Mouse (Mus musculus): ENCODE measurements at regions not wholly inside any gene's neighbourhood (a gene's known extent, or its start where the extent isn't known, plus 50 kb on each side); places are given as distances from the start of the nearest gene placed in this dataset.
A peak's percentile ranks its signal among the peaks of the same experiment; 100 is the strongest.

DNA sequence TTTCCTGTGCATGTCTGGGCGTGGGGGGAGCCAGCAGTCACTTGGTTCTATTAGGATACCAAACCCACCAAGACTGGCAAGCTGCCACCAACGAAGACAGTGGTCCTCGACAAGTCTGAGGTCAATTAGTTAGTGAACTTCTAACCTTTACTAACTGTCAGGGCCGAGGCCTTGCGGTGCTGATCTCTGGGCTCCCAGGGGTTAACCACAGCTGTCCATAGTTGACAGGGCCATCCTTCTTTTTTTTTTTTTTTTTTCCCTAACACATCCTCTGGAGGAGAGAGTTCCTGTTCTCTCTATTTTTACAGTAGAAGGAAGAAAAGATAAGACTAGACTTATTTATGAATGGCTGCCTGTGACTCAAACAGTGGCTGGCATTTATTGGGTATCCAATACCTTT is 663.5 kb downstream of the Slc22a22 start:
- Histone ChIP-seq H3K36me3 (ENCODE audit: control insufficient read depth, insufficient read depth, low read length) (no peaks in the 10 kb centered on the region), H3K4me3 (ENCODE audit: low read depth, low read length) (no peak overlapping the region), H3K4me1 (replicated peaks; ENCODE audit: control insufficient read depth, insufficient read depth, low read length) (no peaks in the 10 kb centered on the region), H3K9ac (ENCODE audit: low read length) (no peak overlapping the region), H3K27me3 (replicated peaks; ENCODE audit: control insufficient read depth, insufficient read depth, low read length) (no peaks in the 10 kb centered on the region), H3K27ac (ENCODE audit: low read depth) (no peak overlapping the region), H3K9me3 (ENCODE audit: control insufficient read depth, low read length) (no peaks in the 10 kb centered on the region), H3K4me2 (ENCODE audit: low read length) (no peak overlapping the region)
- ATAC-seq (replicated peaks; ENCODE audit: low FRiP score, low TSS enrichment, low read depth) (no peak), DNase-seq (ENCODE audit: low spot score) (no peak)
- WGBS: 38% methylated on average over 5 of the region's 5 CpGs

DNA sequence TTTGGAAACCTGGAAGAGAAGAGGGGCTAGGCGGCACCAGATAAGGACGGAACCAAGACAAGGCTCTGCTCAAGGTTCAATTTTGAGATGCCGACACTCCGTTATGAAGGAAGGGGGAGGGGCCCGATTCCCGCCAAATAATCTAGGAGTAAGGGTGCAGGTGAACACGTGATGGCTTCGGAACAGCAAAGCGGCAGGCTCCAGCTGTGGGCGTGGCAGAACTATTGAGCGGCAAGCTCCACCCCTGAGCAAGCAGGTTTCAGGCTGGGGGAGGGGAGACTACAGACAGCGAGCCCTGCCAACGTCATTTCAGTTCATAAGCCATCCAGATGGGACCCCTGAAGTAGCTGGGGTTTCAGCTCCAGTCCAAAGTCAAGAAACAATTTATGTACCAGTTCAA is 667.3 kb downstream of the Slc22a22 start:
- no peaks in the 10 kb centered on the region for H3K36me3 ChIP-seq (ENCODE audit: control insufficient read depth, insufficient read depth, low read length)
- H3K4me1 ChIP-seq (replicated peaks; ENCODE audit: control insufficient read depth, insufficient read depth, low read length): no peaks in the 10 kb centered on the region
- WGBS: 39% methylated on average over 13 of the region's 13 CpGs
- H3K9ac ChIP-seq (ENCODE audit: low read length): no peak overlapping the region
- DNase-seq (ENCODE audit: low spot score): no peak
- no peaks in the 10 kb centered on the region for H3K27me3 ChIP-seq (replicated peaks; ENCODE audit: control insufficient read depth, insufficient read depth, low read length)
- H3K4me2 ChIP-seq (ENCODE audit: low read length): peak overlapping the region; percentile 25
- H3K9me3 ChIP-seq (ENCODE audit: control insufficient read depth, low read length): no peaks in the 10 kb centered on the region
- no peak for ATAC-seq (replicated peaks; ENCODE audit: low FRiP score, low TSS enrichment, low read depth)
- H3K4me3 ChIP-seq (ENCODE audit: low read depth, low read length): no peak overlapping the region
- H3K27ac ChIP-seq (ENCODE audit: low read depth): no peak overlapping the region

DNA sequence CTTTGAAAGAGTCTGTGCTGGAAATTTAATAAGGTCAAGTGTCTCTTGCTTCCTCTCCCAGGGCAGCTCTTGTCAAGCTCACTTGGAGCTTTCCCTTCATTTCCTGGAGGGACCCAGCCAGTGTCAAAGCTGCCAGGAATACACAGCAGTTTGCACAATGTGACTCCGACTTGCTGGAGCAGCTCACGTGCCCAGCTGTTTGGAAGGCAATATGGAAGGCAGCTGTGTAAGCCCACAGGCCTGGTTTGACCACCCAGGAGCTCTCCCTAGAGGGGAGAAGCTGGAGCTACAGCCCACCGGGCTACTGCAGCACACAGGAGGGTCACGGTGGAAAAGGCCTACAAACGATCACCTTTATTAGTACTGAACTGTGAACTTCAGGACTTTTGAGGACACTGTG is 669.8 kb downstream of the Slc22a22 start:
- H3K27me3 ChIP-seq (replicated peaks; ENCODE audit: control insufficient read depth, insufficient read depth, low read length): no peaks in the 10 kb centered on the region
- 48% methylated on average over 5 of the region's 5 CpGs for WGBS
- no peak for DNase-seq (ENCODE audit: low spot score)
- no peak overlapping the region for H3K4me2 ChIP-seq (ENCODE audit: low read length)
- no peaks in the 10 kb centered on the region for H3K4me1 ChIP-seq (replicated peaks; ENCODE audit: control insufficient read depth, insufficient read depth, low read length)
- H3K4me3 ChIP-seq (ENCODE audit: low read depth, low read length): no peak overlapping the region
- no peak overlapping the region for H3K27ac ChIP-seq (ENCODE audit: low read depth)
- H3K9ac ChIP-seq (ENCODE audit: low read length): no peak overlapping the region
- no peak for ATAC-seq (replicated peaks; ENCODE audit: low FRiP score, low TSS enrichment, low read depth)
- no peaks in the 10 kb centered on the region for H3K36me3 ChIP-seq (ENCODE audit: control insufficient read depth, insufficient read depth, low read length)
- no peaks in the 10 kb centered on the region for H3K9me3 ChIP-seq (ENCODE audit: control insufficient read depth, low read length)

DNA sequence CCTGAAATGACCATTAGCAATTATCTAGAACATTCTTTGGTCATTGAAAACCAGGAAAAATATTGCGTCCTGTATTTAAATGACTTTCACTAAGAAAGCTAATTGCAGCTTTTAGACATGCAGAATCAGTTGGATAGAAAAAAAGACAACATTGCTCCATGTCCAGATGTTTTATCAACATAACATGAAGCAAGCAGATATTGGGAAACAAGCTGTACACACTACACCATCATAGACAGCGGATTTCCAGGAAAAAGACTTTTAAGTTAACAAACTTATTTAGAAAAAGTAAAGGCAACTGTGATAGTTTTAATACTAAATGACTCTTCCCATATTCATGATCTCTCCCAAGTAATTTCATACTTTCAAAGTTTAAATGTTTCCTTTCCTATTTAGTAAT is 675.5 kb downstream of the Slc22a22 start:
- no peak for DNase-seq (ENCODE audit: low spot score)
- Histone ChIP-seq H3K4me2 (ENCODE audit: low read length) (no peak overlapping the region), H3K9ac (ENCODE audit: low read length) (no peak overlapping the region), H3K36me3 (ENCODE audit: control insufficient read depth, insufficient read depth, low read length) (no peaks in the 10 kb centered on the region), H3K4me1 (replicated peaks; ENCODE audit: control insufficient read depth, insufficient read depth, low read length) (no peaks in the 10 kb centered on the region), H3K4me3 (ENCODE audit: low read depth, low read length) (no peak overlapping the region), H3K27ac (ENCODE audit: low read depth) (no peak overlapping the region), H3K27me3 (replicated peaks; ENCODE audit: control insufficient read depth, insufficient read depth, low read length) (no peaks in the 10 kb centered on the region), H3K9me3 (ENCODE audit: control insufficient read depth, low read length) (no peaks in the 10 kb centered on the region)
- ATAC-seq (replicated peaks; ENCODE audit: low FRiP score, low TSS enrichment, low read depth): no peak
- WGBS: 92% methylated on average over 2 of the region's 2 CpGs

DNA sequence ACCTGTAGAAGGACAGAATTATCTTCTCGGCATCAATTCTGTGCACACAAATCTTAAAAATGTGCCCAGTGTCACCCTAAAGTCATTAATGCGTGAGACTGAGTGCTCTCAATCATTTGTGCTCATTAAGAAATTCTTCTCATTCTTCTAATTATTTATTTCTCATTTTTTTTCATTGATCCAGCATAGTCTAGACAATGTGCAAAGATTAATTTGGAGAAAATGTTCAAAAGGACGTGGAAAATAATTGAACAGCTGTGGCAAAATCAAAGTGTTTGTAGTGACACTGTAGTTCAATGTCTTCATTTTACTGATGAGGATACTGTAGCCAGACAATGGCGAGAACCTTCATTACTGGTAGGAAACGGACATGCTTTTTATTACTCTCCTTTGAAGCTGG is 702.0 kb downstream of the Slc22a22 start:
- Histone ChIP-seq H3K4me2 (ENCODE audit: low read length) (no peak overlapping the region), H3K27me3 (replicated peaks; ENCODE audit: control insufficient read depth, insufficient read depth, low read length) (no peaks in the 10 kb centered on the region), H3K4me1 (replicated peaks; ENCODE audit: control insufficient read depth, insufficient read depth, low read length) (no peaks in the 10 kb centered on the region), H3K27ac (ENCODE audit: low read depth) (no peak overlapping the region), H3K36me3 (ENCODE audit: control insufficient read depth, insufficient read depth, low read length) (no peaks in the 10 kb centered on the region), H3K4me3 (ENCODE audit: low read depth, low read length) (no peak overlapping the region), H3K9me3 (ENCODE audit: control insufficient read depth, low read length) (no peaks in the 10 kb centered on the region), H3K9ac (ENCODE audit: low read length) (no peak overlapping the region)
- ATAC-seq (replicated peaks; ENCODE audit: low FRiP score, low TSS enrichment, low read depth) (no peak), DNase-seq (ENCODE audit: low spot score) (no peak)
- 66% methylated on average over 5 of the region's 5 CpGs for WGBS

DNA sequence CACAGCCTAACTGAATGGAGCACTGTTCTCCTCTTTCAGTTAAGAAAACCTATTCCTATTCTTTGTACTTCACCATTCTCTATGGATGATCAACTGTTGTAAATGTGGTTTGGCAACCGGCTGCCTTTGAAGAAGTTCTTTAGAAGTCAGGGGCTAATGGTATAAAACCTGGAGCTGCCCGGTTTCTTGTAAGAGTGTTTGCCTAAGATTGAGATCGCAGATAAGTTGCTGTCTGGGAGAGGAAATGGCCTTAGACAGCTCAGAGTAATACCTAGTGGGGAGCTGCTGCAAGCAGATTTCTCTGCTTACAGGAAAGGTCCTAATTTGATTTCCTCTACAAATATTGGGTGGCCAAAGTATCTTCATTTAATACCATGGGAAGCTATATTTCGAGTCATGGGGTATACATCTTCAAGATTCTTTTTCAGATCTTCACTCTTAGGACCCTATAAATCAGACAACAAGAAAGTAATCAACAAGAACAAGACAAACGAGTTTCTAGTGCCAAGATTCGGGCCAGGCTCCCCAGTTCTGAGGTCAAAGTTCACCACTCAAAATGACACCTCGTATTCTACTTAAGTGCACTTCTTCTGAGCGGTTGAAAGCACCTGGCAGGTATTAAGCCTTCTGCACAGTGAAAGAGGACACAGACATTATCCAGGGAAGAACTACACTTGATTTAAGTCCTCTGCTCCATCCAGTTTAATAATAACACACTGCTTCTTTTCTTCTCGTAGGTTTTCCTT is 702.6 kb downstream of the Slc22a22 start:
- 16% methylated on average over 9 of the region's 9 CpGs for WGBS
- ATAC-seq (replicated peaks; ENCODE audit: low FRiP score, low TSS enrichment, low read depth) (peak; percentile 43; the same call in 1 of the 2 replicates), DNase-seq (ENCODE audit: low spot score) (peak; percentile 54)

DNA sequence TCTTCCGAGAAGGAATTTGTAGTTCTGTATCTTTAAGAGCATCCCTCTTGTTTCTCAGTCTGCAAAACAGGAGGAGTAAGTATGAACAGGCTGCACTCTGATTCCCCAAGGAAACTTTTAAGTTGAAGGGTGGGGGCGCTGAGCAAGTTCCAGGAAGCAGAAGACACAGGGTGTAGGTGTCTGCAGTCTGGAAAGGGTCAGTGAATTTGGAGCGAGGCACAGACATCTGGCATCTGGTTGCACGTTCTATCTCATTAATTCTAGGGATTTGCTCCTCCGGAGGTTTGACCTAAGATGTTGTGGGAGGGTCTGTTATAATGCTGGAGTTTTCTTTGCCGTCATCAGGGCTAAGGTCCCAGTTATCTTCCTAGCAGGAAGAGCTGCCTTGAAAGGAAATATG is 711.1 kb downstream of the Slc22a22 start:
- Histone ChIP-seq H3K9ac (ENCODE audit: low read length) (no peak overlapping the region), H3K36me3 (ENCODE audit: control insufficient read depth, insufficient read depth, low read length) (no peaks in the 10 kb centered on the region), H3K27me3 (replicated peaks; ENCODE audit: control insufficient read depth, insufficient read depth, low read length) (no peaks in the 10 kb centered on the region), H3K9me3 (ENCODE audit: control insufficient read depth, low read length) (no peaks in the 10 kb centered on the region), H3K4me1 (replicated peaks; ENCODE audit: control insufficient read depth, insufficient read depth, low read length) (peaks cover 7% of the 10 kb centered on the region; the same call in 1 of the 2 replicates), H3K27ac (ENCODE audit: low read depth) (no peak overlapping the region), H3K4me3 (ENCODE audit: low read depth, low read length) (no peak overlapping the region), H3K4me2 (ENCODE audit: low read length) (no peak overlapping the region)
- 39% methylated on average over 6 of the region's 6 CpGs for WGBS
- ATAC-seq (replicated peaks; ENCODE audit: low FRiP score, low TSS enrichment, low read depth) (no peak), DNase-seq (ENCODE audit: low spot score) (no peak)

More for the DNA sequence above, 702.6 kb downstream of the Slc22a22 start:
- Histone ChIP-seq H3K27ac (ENCODE audit: low read depth) (no peak overlapping the region), H3K9me3 (ENCODE audit: control insufficient read depth, low read length) (no peaks in the 10 kb centered on the region), H3K4me2 (ENCODE audit: low read length) (no peak overlapping the region), H3K27me3 (replicated peaks; ENCODE audit: control insufficient read depth, insufficient read depth, low read length) (no peaks in the 10 kb centered on the region), H3K4me3 (ENCODE audit: low read depth, low read length) (no peak overlapping the region), H3K36me3 (ENCODE audit: control insufficient read depth, insufficient read depth, low read length) (no peaks in the 10 kb centered on the region), H3K9ac (ENCODE audit: low read length) (no peak overlapping the region), H3K4me1 (replicated peaks; ENCODE audit: control insufficient read depth, insufficient read depth, low read length) (no peaks in the 10 kb centered on the region)

DNA sequence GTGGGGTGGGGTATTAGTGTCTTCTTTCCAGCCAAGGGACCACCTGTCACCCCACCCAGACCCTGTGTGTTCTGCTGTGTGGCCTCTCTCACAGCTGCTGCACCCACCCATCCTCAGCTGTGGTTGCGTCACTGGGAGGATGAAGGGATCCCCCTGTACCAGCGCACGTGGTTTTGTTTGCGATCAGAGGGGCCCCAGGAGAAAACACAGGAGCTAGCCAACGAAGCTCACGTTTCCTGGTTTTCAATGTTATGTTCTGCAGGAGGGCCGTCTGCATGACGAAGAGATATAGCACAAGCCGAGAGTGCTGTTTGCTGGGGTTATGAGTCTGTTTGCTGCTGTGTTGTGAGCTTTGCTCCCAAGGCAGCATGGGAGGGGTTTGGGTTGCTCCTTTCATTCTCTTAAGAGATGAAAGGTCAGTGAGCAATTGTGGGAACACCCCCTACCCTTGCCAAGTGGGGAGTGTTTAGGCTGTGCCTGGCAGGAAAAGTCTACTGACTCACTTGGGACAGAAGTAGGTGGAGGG is 712.4 kb downstream of the Slc22a22 start:
- DNase-seq (ENCODE audit: low spot score) (peak; percentile 61), ATAC-seq (replicated peaks; ENCODE audit: low FRiP score, low TSS enrichment, low read depth) (peak; percentile 78)
- H3K4me1 ChIP-seq (replicated peaks; ENCODE audit: control insufficient read depth, insufficient read depth, low read length): peaks cover 7% of the 10 kb centered on the region; the same call in 1 of the 2 replicates
- H3K27me3 ChIP-seq (replicated peaks; ENCODE audit: control insufficient read depth, insufficient read depth, low read length): no peaks in the 10 kb centered on the region
- no peaks in the 10 kb centered on the region for H3K9me3 ChIP-seq (ENCODE audit: control insufficient read depth, low read length)
- 18% methylated on average over 9 of the region's 9 CpGs for WGBS
- no peak overlapping the region for H3K4me3 ChIP-seq (ENCODE audit: low read depth, low read length)
- 0 out of 2 replicates have a peak overlapping the region, but pooled peaks have one; percentile 6 for H3K27ac ChIP-seq (ENCODE audit: low read depth)
- H3K4me2 ChIP-seq (ENCODE audit: low read length): peak overlapping the region; percentile 21; the same call in 1 of the 2 replicates
- no peaks in the 10 kb centered on the region for H3K36me3 ChIP-seq (ENCODE audit: control insufficient read depth, insufficient read depth, low read length)
- no peak overlapping the region for H3K9ac ChIP-seq (ENCODE audit: low read length)

DNA sequence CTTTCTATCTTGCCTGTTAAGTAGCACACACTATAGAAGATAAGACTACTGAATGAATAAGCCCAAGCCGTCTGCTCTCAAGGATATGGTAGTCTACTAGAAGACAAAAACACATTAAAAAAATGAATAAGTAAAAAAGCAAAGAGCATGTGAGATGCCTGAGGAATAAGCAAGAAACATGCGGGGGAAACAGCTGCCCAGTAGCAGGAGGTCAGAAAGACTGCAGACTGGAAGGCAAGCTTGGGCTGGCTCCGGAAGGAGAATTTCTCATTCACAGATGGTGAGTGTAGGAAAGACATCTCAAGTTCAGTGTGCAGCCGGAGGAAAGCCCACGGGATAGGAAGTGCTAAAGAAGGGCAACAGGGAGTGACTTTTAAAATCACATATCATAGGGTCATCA is 713.4 kb downstream of the Slc22a22 start:
- H3K36me3 ChIP-seq (ENCODE audit: control insufficient read depth, insufficient read depth, low read length): no peaks in the 10 kb centered on the region
- H3K4me1 ChIP-seq (replicated peaks; ENCODE audit: control insufficient read depth, insufficient read depth, low read length): peaks cover 7% of the 10 kb centered on the region; the same call in 1 of the 2 replicates
- no peak overlapping the region for H3K4me2 ChIP-seq (ENCODE audit: low read length)
- H3K9ac ChIP-seq (ENCODE audit: low read length): no peak overlapping the region
- H3K27me3 ChIP-seq (replicated peaks; ENCODE audit: control insufficient read depth, insufficient read depth, low read length): no peaks in the 10 kb centered on the region
- 61% methylated on average over 5 of the region's 5 CpGs for WGBS
- DNase-seq (ENCODE audit: low spot score) (no peak), ATAC-seq (replicated peaks; ENCODE audit: low FRiP score, low TSS enrichment, low read depth) (no peak)
- no peaks in the 10 kb centered on the region for H3K9me3 ChIP-seq (ENCODE audit: control insufficient read depth, low read length)
- no peak overlapping the region for H3K4me3 ChIP-seq (ENCODE audit: low read depth, low read length)
- no peak overlapping the region for H3K27ac ChIP-seq (ENCODE audit: low read depth)

All from intestine, embryonic 14.5 days (tissue).